Mouse (Mus musculus) ZHBTc4 (cell line): Measurements from ENCODE around the gene Hps4.
A peak's percentile ranks its signal among the peaks of the same experiment; 100 is the strongest.

ENCODE experiments used
- DNase-seq: peaks from one replicate; pipeline ENCODE4 v3.0.0-alpha.2; 2011; ENCODE audit warnings: low read depth, low spot score

Gene Hps4

GRCm38 (mm10) chr5:112342463-112343204 is at the start of gene Hps4, which contains the start of gene Srrd:
Hps4 (plus strand) TSS chr5:112343083.
Srrd (minus strand) TSS chr5:112343040.
- DNase-seq, result peak; percentile 86

DNA sequence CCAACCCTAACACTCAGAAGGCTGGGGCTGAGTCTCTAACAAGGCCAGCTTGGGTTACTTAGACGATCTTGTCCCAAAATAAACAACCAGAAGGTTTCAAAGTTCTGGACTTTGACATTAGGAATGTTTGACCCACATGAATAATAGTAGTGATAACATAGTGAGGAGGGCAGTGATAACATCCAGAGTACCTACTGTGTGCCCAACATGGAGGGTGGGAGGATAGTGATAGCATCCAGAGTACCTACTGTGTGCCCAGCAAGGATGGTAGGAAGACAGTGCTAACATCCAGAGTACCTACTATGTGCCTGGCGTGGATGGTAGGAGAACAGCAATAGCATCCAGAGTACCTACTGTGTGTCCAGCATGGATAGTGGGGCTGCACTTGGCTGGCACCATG is 49.1 kb upstream of the Hps4 start:
- DNase-seq, result no peak

DNA sequence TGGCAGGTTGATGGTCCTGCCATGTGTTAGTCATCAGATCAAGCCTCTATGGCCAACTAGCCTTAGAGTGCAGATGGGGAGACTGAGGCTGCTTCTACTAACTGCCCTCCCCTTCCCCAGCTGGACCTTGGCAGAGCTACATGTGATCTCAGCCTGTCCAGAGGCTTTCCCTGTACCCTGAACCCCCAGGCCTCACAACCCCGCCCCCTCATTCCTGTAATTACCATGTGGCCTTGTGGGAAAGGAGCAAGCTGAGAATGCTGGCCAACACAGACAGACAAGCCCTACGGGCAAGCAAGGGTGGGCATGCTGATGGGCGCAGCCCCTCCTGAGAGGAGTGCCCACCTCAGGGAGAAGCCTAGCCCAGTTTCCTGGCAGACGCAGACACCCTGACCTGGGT is 48.2 kb upstream of the Hps4 start:
- no peak for DNase-seq

GRCm38 (mm10) chr5:112295162-112295561 is 47.7 kb upstream of the Hps4 start:
- peak; percentile 79 for DNase-seq

DNA sequence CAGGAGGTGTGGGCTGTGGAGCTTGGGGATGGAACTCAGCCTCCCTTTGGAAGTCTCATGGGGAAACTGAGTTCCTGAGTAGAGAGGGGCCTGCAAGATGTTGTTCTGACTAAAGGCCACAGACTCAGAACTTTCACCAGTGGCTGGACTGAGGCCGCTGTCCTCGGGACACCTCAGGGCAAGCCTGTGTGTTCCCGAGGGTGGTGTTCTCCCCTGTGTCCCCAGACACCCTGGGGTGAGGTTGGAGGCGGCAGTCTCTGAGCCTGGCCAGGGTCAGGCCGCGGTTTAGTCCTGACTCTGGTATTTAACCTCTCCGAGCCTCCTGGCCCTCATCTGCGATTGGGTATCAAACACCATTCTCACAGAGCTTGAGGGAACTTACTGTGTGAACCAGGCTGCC is 47.3 kb upstream of the Hps4 start:
- no peak for DNase-seq

DNA sequence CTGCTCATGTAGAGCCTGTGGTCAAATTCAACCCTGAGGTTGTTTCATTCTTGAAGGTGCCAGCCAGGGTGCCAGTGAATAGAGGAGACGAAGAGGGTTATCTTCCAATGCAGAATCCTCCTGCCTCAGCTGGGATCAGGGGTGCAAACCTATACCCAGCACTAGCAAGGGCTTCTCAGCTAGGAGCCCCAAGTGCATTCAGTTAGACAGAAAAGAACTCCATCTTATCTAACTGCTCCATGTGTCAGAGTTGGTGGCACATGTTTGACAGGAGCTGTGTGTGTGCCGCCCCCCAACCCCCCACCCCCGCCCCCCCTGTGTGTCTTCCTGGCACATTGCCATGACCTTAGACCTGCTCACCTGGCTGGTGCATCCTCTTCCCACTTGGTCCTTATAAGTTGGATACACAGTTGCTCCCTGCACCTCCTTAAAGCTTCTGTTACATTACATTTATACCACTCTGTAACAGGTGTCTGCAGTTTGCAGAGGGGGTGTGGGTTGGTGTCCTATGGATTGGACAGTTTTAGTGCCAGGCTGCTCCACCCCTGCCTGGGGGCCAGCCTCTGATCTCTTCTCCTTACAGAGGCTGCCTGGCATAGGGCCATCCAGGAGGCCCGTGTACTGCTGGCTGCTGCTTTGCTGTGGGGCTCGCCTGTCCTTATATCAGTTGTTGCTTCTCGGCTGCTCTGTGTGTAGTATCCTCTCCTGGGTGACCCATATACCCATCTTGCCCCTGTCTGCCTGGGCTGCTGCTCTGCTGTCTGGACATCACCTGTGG is 46.3 kb upstream of the Hps4 start:
- DNase-seq, result no peak

GRCm38 (mm10) chr5:112297257-112297656 is 45.6 kb upstream of the Hps4 start:
- peak; percentile 71 for DNase-seq

DNA sequence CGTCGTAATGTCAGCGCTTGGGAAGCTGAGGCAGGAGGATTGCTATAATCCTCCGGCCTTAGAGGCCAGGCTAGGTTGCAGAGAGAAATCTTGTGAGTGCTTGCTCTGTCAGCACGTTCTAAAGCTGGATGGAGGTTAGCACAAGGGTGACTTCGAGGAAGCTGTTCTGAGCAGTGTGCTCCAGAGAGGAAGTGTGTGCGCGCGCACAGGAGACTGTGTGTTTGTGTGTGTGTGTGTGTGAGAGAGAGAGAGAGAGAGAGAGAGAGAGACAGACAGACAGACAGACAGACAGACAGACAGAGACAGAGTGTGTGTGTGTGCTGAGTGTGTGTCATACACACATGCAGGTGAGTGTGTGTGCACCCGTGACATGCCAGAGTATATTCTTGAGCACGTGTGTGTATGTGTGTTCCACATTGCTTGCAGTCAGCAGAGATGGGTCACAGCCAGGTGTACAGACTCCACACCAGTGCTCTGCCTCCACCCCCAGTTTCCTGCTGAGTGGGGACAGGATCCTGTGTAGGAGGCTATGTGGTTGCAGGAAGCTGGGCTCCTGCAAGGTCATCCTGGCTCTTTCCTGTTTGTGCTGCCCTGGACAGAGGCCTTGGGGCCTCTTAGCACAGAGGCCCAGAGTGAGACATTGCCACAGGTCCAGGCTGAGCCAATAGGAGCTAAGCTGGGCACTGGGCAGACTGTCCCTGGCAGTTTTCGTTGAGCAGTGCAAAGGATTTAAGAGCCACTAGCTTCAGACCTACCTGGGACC is 44.5 kb upstream of the Hps4 start:
- DNase-seq, result no peak

- DNase-seq, result peak; percentile 63
Measured at GRCm38 (mm10) chr5:112299399-112299798, 43.5 kb upstream of the Hps4 start.

DNA sequence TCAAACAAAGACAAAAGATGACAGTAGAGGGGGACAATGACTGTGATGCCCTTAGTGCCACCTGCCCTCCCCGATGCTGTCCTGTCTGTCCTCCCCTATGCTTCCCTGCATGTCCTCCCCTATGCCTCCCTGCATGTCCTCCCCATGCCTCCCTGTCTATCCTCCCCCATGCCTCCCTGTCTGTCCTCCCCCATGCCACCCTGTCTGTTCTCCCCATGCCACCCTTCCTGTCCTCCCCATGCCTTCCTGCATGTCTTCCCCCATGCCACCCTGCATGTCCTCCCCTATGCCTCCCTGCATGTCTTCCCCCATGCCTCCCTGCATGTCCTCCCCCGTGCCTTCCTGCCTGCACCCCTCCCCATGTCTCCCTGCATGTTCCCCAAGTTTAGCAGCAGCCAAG is 42.8 kb upstream of the Hps4 start:
- no peak for DNase-seq

DNA sequence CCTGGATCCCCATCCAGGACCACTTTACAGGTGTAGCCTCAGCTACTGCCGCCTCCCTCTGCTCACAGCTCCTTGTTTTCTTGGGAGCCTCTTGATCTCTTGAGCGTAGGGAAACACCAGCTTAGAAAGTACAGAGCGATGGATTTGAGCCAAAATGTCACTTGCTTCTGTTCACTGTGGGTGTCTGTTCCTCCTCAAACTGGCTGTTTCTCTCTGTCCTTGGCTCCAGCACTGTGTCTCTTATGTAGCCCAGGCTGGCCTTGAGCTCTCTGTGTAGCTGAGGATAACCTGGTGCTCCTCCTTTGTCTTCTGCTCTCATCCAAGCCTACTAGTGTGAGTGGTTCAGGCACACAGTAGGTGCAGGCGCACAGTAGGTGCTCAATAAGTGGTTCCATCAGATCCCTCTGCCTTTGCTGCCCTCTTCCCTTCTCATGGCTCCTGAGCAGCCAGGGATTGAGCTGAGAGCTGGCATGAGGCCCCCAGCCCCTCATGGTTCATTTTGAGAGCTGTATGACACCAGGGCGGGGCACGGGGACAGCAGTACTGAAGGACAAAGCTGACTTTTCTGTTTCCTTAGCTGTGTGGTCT is 42.1 kb upstream of the Hps4 start:
- DNase-seq, result no peak

- no peak for DNase-seq
Measured at GRCm38 (mm10) chr5:112301694-112302093, 41.2 kb upstream of the Hps4 start.

DNA sequence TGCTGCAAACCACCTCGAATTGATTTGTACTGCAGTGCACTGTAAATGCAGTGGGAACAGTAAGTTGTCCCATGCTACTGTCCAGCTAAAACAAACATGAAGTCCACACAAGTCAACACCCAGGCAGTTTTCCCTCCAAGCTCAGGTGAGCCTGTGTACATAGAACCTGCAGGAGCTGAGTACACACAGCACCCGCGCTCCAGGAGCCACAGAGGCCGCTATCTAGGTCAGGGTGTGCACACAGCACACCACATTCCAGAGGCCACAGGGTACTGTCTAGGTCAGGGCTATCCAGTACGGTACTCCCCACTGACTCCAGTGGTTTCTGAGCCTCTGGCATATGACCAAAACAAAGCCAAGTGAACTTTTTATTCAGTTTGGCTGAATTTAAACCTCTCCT is 40.6 kb upstream of the Hps4 start:
- DNase-seq, result no peak

DNA sequence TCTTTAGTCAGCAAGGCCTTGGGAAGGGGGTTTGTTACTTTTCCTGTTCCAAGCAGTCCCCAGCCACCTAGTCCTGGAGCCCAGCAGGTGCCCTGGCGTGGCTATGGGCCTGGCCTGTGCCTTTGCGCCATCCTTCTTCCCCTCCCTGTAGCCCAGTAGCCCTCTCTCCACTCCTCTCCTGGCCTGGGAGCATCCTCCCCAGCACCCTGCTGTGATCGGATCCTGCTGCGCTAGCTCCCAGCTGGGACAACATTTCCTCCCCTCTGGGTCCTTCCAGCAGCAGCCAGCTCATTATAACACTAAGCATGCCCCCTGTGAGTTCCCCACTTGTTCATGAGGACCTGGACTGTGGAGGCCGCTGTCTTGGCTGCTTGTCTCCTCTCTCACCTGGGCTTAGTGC is 37.0 kb upstream of the Hps4 start:
- peak; percentile 55 for DNase-seq

GRCm38 (mm10) chr5:112313222-112313885 is 29.5 kb upstream of the Hps4 start:
- DNase-seq, result no peak

DNA sequence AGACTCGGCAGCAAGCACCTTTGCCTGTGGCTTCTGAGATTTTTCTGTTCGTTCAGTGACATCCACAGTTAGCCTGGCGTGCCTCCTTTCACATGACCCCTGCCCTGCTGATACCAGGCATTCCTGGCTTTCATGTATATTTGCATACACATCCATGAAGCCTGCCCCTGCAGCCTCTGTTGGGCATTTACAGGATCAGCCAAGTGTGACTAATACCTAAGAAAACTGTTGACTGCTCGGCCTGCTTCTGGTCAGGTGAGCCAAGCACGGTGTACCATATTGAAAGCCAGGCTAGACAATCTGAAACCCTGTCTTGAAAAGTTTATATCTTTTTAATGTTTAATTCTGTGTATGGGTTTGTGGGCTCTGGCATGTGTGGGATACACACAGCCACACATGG is 26.4 kb upstream of the Hps4 start:
- DNase-seq, result no peak

- no peak for DNase-seq
Measured at GRCm38 (mm10) chr5:112317328-112317727, 25.6 kb upstream of the Hps4 start.

GRCm38 (mm10) chr5:112319343-112319742 is 23.5 kb upstream of the Hps4 start:
- peak; percentile 94 for DNase-seq

GRCm38 (mm10) chr5:112320379-112320778 is 22.5 kb upstream of the Hps4 start:
- DNase-seq, result no peak

GRCm38 (mm10) chr5:112320936-112321335 is 21.9 kb upstream of the Hps4 start:
- DNase-seq, result no peak

- no peak for DNase-seq
Measured at GRCm38 (mm10) chr5:112321376-112321775, 21.5 kb upstream of the Hps4 start.
